Comparison of ENCODE assay signal across 11 mouse cellular contexts in genomic region chr17:14445611-14446010, GRCm38 (mm10).
"Had no signal": no experiment of that assay in that cellular context is flagged by ENCODE, and none has a peak within 500 bp of the region (broad histone marks: within the 10 kb centered on the region; RNA-seq: fewer than 3 reads in every experiment).

No protein-coding gene starts in this region.

- DNase-seq: lung, adult 2 months; lung, postnatal 14 days; lung, postnatal 36 days; retina, postnatal 1 day; right cerebral cortex, adult 18-20 months; right cerebral cortex, postnatal 25 days; right cerebral cortex, postnatal 4 days; spleen, adult 18-20 months; thymus, adult 18-20 months; thymus, postnatal 14 days; thymus, postnatal 36 days had no signal
